Mouse (Mus musculus) adrenal gland, postnatal 10 days (tissue): Measurements from ENCODE around the gene Zfp740. TPM values are rescaled to one million over a fixed set of nuclear protein-coding genes. Genes with fewer than 3 reads are reported as not detected.
"Not testable (repeated sequence)": the region's sequence is repeated elsewhere in the genome, so short reads cannot be mapped to it uniquely, and the experiment has no call there.

ENCODE experiments used
- DNase-seq: peaks from one replicate; pipeline ENCODE4 v3.0.0; 2021; ENCODE audit warnings: mixed read lengths
- long read RNA-seq, 2 experiments: library from polyadenylated mRNA; stranded (forward); transcript quantifications; one replicate each; pipeline ENCODE4 v2.0.0; 2021
- total RNA-seq, 2 experiments: library from RNA; stranded (reverse); gene quantifications; 2 replicates each; pipeline ENCODE4 v1.2.3; 2021

The Zfp740 gene
- total RNA-seq = 10 to 100 TPM; 66.7 to 84.9 TPM
- long read RNA-seq, experiment 1, full-length matches to known transcripts = 6 of 71 reads
- long read RNA-seq, experiment 1, partial matches to known transcripts = 28 of 71 reads
- long read RNA-seq, experiment 1, other reads (novel, unspliced or antisense) = 37 of 71 reads
- long read RNA-seq, experiment 2, full-length matches to known transcripts = 10 of 34 reads
- long read RNA-seq, experiment 2, partial matches to known transcripts = 4 of 34 reads
- long read RNA-seq, experiment 2, other reads (novel, unspliced or antisense) = 20 of 34 reads

GRCm38 (mm10) chr15:102202971-102203834 lies at the start of gene Zfp740:
Gene Zfp740, plus strand, starts transcription at chr15:102203249.
- peak; percentile 98 for DNase-seq

DNA sequence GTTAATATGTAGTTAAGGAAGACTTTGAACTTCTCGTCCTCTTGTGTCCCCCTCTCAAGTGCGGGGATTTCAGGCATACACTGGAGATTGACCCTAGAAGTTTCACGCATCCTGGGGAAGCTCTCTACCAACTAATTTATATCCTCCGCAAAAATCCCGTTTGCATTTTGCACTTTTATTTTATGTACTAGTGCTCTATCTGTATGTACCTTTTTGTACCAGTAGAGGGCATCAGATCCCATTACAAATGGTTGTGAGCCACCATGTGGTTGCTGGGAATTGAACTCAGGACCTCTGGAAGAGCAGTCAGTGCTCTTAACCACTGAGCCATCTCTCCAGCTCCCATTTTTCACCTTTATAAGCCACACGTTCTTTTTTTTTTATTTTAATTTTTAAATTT lies 48.0 kb upstream of the Zfp740 start:
- DNase-seq = not testable (repeated sequence)

DNA sequence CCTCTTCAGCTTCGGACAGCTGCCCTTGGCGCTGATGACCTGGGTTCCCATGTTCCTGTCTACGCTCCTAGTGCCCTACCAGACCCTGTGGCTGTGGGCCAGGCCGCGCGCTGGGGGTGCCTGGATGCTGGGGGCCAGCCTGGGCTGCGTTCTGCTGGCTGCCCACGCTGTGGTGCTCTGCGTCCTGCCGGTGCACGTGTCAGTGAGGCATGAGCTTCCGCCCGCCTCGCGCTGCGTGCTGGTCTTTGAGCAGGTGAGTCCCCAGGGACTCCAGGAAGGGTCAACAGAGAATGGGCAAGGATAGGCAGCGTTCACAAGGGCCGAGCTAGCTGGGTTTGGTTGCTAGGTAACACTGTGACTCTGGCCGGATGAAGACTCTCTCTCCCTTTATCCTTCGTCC lies 46.2 kb upstream of the Zfp740 start:
- no peak for DNase-seq

- no peak for DNase-seq
Measured at GRCm38 (mm10) chr15:102160415-102161060, 42.5 kb upstream of the Zfp740 start.

GRCm38 (mm10) chr15:102163900-102164693 lies 39.0 kb upstream of the Zfp740 start:
- DNase-seq = no peak

- DNase-seq = no peak
Measured at GRCm38 (mm10) chr15:102165468-102166100, 37.5 kb upstream of the Zfp740 start.

DNA sequence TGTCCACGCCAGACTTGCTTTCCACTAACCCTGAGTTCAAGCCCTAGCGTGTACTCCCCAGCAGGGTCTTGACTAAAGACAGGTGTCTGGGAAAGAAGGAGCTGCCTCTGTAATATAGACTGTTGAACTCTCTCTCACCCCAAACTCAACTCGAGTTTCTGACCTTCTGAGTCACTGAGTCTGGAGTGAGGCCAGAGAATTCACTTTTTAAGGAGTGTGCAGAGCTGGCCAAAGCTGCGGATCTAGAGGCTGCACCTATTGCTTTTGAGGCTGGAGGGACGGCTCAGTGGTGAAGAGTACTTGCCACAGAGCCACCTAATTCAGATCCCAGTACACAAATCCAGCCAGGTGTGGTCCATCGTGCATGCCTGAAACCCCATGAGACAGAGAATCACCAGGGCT lies 35.4 kb upstream of the Zfp740 start:
- peak; percentile 63 for DNase-seq

GRCm38 (mm10) chr15:102169064-102169463 lies 34.0 kb upstream of the Zfp740 start:
- DNase-seq = no peak

GRCm38 (mm10) chr15:102173581-102173980 lies 29.5 kb upstream of the Zfp740 start:
- no peak for DNase-seq

DNA sequence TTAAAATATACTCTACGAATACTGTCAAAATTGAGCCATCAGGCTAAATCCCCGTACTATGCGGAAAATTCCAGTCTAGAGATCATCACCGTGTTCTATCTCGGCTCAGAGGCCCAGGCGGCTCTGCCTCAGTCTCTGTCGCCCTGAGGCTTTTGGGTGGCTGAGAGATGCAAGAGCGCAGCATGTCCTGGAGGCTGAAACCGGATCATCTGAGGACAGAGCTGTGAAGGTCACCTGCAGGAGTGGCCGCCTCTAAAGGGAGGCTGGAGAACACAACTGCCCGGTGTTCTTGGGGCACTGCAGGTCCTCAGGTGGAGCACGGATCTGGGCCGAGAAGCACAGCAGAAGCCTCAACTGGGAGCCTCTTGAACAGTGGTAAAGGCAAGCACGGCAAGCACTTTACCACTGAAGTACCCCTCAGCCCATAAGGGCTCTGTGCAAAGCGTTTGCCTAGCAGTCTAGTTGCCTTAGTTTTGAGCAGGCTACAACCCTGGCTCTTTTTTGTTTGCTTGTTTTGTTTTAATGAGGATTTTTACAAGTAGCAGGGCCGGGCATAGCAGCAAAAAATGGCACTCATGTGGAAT lies 27.2 kb upstream of the Zfp740 start:
- no peak for DNase-seq

GRCm38 (mm10) chr15:102176571-102177316 lies 26.3 kb upstream of the Zfp740 start:
- DNase-seq = peak; percentile 56

DNA sequence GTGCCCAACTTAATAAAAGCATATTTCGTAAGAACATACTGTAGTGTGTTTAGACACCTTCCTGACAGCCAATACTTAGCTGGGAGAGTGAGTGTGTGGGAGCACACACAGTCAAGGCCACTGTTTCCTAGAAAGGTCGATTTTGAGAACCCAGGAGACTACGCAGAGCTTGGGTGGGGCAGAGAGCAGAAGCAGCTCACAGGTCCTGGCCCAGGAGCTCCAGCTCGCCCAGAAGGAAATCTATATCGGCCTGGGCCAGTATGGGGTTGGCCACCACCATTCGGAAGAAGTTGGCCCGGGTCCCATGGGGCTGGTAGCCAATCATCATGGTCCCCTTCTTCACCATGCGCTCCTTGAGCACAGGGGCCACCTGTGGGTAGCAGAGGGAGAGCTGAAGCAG lies 25.6 kb upstream of the Zfp740 start:
- peak; percentile 33 for DNase-seq

- DNase-seq = peak; percentile 90
Measured at GRCm38 (mm10) chr15:102178279-102178678, 24.8 kb upstream of the Zfp740 start.

- no peak for DNase-seq
Measured at GRCm38 (mm10) chr15:102179106-102179505, 23.9 kb upstream of the Zfp740 start.

DNA sequence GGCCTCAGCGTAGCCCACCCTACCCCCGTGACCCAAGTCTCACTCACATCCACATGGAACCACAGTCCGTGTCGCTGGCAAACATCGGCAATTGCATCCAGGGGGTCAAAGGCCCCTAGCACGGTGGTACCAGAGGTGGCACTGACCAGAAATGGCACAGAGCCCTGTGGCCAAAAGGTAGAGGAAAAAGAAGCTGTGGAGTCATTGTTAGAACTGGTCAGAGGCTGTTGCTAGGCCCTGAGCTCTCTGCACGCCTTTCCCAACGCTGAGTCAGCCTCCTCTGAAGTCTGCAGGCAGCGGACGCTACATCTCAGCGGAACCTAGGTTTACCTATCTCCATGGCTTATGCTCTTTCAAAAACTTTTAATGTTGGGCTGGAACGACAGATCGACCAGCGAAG lies 23.1 kb upstream of the Zfp740 start:
- no peak for DNase-seq

GRCm38 (mm10) chr15:102183076-102183475 lies 20.0 kb upstream of the Zfp740 start:
- DNase-seq = no peak

DNA sequence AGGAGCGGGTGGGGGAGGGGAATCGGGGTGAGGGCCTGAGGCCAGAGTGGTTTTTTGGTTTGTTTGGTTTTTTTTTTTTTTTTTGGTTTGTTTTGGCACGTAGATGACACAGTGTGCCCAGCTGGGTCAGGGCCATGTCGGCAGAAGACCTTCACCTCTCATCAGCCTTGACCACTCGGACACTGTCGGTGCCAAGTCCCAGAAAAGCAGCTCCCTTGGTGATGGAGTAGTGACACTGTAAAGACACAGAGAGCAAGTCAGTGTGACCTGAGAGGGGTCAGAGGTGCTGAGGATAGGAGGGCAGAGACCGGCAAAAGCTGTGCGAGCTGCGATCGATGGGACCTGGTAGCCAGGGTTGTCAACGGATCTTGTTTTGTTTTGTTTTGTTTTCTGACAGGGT lies 16.8 kb upstream of the Zfp740 start:
- DNase-seq = peak; percentile 51

- DNase-seq = no peak
Measured at GRCm38 (mm10) chr15:102188096-102188495, 15.0 kb upstream of the Zfp740 start.

GRCm38 (mm10) chr15:102188883-102189282 lies 14.2 kb upstream of the Zfp740 start:
- DNase-seq = no peak

DNA sequence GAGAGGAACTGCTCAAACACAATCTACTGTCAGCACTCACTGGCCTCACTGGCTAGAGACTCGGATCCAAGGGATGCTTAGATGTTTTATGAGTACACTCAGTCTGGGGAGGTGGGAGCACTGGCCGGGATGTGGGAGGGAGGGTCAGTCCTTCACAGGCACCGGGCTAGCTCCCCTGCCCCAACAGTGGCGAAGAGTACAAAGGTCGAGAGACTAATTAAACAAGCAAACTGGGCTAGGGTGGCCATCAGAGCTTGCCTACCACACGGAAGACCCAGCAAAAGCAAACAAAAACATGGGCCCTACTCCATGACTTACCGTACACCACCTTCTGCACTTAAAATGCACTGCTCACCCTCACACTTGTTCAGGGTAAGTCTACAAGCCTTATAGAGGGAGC lies 11.3 kb upstream of the Zfp740 start:
- no peak for DNase-seq
